Mouse (Mus musculus) adrenal gland, postnatal 36 days (tissue): ENCODE measurements around the gene Hhatl. TPM values are rescaled to one million over a fixed set of nuclear protein-coding genes. Genes with fewer than 3 reads are reported as not detected.

Source experiments
- DNase-seq, 2 experiments: peaks; one replicate each; pipeline ENCODE4 v3.0.0; 2021; ENCODE audit warnings: mixed read lengths in 1 of 2
- total RNA-seq, 2 experiments: library from RNA; stranded (reverse); gene quantifications; 2 replicates each; pipeline ENCODE4 v1.2.3; 2021

The Hhatl gene
- total RNA-seq, 2 experiments from 2014 or later = not detected

DNA sequence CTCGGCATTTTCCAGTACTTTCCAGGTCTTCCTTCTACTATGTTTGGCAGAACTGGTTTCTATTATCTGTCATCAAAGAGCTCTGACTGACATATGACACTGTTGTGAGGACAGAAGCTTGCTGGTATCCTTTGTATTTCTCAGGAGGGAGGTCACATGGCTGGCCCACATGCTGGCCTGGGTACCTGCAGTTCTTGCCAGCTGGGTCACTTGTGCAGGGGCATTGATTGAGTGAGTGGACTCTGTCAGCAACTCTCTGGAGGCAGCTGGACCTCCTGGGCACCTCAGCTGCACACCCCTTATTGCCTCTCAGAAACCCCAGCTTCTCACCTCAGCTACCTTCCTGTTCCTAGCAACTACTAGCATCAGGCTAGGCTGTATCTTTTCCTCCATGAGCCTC is 15.2 kb upstream of the Hhatl start:
- DNase-seq = no peak

DNA sequence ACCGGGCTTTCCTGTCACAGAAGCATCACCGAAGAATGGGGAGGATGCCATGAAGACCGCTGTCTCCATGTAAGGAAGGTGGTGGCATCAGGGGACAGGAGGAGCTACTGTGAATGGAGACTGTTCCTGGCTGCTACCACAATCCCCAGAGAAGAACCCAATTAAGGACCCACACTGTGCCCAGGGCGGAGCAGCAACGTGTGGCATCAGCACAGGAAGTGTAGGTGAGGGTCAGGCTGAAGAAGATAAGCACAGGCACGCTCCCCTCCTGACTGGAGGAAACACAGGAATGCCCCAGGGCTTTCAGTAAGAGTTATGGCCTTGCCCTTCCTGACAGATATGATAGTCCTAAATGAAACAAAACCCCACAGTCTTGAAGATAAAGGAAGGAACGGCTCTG is 10.4 kb upstream of the Hhatl start:
- DNase-seq = no peak

DNA sequence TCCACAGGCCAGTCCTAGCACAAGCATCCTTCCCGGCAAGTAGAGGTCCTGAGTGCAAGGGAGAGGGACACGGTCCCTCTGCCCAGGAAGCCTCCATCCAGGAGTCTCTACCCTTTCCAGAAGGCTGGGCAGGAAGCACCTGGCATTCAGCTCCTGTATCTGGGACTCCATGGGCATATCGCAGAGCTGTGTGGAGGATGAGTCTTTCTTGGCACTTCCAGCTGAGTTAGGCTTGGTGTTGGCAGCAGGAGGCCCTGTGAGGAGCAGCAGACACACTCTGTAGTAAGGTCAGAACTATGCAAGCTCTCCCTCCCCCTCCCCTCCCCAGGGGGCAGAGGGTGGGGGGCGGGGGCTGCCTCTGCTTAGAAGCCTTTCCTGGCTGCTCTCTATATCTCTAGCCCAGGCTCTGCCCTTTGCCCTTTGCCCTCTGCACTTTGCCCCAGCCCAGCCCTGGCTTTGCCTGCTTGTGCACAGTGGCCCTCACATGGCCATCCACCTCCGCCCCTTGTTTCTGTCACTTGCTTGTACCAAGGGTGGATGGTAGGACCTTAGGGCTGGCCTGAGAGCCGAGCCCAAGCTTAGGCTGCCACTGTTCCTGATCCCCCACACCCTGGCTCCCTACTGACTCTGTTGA is 6.7 kb upstream of the Hhatl start:
- no peak for DNase-seq

DNA sequence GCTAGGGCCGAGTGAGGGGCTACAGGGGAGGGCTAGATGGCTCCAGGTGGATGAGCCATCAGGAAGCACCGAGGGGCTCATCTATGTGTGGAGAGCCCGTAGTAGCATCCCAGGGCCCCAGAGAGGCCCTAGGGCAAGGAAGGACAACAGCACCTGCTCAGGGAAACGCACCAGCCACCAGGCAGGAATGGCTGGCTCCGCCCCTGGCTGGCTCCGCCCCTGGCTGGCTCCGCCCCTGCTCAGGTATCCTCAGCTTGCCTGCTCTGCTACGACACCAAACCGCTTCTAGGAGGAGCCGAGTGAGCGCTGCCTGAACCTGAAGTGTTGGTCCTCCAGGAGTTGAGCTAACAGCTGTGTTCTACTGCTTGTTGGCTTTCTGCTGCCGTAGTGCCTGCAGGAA is 5.4 kb upstream of the Hhatl start:
- no peak for DNase-seq

DNA sequence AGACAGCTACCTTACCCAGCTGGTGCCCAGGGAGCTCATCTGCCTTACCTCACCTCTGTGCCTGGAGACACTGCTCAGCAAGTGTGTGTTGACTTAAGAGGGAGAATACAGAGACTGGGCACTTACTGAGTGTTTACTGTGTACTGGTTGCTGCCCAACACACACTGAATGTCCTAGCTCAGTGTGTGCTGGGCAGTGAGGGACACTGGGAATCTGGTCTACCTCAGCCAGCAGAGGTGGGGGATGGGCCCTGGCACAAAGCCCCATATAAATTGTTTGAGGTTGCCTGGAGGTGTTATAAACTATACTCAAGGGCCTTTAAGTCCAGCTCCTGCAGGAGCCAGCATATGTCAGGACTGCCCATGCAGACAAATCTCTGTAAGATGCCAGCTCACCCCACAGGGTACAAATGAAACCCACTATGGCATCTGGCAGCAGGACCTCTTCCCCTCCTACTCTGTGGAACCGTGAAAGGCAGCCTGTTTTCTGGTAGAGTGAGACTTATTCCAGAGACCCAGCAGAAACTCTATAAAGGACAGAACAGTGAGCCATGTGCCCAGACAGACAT is 2.7 kb upstream of the Hhatl start:
- DNase-seq = no peak

DNA sequence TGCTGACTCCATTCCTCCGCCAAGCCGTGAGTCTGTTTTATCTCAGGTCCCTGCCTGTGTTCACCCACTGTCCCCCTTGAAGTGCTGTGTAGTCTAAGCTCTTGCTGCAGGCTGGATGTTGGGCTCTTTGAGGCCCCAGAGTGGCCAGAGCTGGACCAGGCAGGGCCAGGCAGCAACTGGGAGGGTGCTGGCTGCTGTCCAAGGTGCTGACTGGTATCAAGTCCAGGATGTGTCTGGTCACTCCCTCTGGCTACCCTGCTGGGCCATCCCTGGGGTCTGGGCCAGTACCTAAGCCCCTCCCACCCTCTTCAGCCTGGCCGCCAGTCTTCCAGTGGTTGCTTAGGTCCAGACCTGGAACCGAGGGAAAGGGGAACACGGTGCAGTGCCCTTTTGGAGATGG is 1.1 kb downstream of the Hhatl start:
- peak; percentile 80 to 85 for DNase-seq

DNA sequence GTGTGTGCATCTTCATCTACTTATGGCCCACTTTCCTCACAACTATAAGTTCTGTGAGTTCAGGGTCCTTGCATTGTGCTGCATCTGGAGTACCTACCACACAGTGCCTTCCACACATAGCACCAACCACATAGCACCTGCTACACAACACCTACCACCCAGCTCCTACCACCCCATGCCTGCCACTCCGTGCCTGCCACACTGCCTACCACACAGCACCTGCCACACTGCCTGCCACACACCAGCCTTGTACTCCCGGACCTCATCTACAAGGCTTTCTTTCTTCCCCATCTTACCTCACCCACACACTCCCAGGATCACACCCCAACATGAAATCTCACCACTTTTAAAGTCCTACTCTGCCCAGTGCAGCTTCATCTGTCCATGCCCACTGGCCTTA is 5.9 kb downstream of the Hhatl start:
- DNase-seq = no peak

DNA sequence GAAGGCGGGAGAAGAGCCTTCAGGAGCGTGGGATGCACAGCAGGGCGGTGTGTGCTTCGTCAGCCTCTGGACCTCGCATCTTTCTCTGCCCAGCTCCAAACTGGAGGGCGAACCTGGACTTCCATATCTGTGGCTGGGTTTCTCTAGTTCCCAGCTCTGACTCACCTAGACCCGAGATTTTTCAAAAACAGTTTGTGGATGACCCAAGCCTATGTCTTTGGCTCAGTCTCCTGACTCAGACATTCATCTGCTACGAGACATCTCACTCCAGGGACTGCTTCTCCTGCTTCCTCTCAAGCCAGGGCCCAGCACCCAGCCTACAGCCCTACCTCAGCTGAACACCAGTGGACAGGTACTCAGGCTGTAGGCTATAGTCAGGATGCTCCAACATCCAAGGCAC is 7.0 kb downstream of the Hhatl start:
- no peak for DNase-seq

DNA sequence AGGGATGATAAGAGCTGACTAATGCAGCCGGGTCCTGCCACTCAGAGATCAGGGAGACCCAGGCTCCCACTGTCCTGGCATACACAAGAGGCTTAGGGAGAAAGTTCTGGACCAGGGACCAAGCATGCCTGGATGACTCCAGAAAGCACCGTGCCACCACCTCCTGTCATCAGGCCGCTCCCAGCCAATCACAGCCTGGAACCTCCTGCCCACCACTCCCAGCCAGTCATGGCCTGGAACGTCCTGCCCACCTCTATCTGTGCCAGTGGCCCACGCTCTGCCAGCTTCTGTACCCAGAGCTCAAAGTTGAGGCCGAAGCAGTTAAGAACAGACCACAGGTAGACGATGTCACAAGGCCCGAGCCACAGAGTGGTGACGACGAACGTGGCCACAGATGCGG is 7.5 kb downstream of the Hhatl start:
- no peak for DNase-seq

DNA sequence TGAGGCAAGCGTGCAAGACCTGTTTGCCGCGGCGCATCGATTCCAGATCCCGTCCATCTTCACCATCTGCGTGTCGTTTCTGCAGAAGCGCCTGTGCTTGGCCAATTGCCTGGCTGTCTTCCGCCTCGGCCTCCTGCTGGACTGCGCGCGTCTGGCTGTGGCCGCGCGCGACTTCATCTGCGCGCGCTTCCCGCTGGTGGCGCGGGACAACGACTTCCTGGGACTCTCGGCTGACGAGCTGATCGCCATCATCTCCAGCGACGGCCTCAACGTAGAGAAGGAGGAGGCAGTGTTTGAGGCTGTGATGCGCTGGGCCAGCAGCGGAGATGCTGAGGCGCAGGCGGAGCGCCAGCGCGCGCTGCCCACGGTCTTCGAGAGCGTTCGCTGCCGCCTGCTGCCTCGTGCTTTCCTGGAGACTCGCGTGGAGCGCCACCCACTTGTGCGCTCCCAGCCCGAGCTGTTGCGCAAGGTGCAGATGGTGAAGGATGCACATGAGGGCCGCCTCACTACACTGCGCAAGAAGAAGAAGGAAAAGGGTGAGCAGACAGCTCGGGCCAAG is 14.2 kb downstream of the Hhatl start:
- peak; percentile 37 to 61 for DNase-seq

DNA sequence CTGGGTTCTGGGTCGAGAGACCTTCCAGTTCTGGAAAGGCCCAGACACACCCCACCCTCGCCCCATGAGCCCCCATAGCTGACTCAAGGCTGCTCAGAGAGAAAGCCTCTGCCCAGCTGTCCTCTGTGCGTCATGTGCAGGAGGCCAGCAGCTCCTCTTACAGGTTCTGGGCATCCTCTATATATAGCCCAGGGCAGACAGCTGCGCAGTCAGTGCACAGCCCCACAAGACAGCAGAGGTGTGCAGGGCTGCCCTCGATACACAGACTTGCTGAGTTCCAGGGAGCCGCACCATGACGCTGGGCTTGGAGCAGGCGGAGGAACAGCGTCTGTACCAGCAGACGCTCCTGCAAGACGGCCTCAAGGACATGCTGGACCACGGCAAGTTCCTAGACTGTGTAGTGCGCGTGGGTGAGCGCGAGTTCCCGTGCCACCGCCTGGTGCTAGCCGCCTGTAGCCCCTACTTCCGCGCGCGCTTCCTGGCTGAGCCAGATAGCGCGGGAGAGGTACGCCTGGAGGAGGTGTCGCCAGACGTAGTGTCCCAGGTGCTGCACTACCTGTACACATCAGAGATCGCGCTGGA is 14.7 kb downstream of the Hhatl start, which contains the start of gene Klhl40:
Klhl40 (plus strand) TSS at position 124 of the 582 bp plus-strand sequence.
- DNase-seq = no peak

DNA sequence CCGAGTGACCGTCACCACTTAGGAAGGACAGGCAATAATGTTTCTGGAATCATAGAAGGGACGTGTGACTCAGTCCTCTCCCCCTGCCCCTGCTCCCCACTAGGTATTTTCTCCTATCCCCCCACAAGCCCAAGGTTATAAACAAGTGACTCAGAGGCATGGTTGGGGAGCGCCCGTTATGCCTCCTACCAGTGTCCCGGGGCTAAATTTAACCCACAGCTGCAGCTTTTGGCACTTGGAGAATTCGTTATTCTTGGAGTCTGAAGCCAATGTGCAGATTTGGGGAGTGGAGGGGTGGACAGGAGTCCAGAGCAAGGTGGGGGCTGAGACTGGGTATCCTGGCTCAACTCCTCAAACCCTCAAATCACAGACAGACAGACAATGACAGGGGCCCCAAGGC is 15.8 kb downstream of the Hhatl start:
- peak; percentile 34 to 49 for DNase-seq

DNA sequence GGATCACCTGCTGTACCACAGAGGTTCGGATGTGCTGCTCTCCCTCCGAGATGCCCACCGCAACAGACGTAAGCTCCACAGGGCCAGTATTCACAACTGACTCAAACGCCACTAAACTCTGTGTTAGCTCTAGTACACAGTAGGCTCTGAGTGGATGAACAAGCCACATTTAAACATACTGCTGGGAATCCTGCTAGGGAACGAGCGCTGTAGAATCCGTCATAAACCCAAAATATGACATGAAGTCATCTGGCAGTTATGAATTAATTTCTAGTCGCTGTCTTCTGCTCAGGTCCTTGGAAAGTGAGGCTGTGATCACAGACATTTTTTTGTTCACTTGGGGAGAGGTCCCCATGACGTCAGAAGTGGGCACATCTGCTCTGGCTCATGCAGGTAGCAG is 16.4 kb downstream of the Hhatl start:
- DNase-seq = no peak

DNA sequence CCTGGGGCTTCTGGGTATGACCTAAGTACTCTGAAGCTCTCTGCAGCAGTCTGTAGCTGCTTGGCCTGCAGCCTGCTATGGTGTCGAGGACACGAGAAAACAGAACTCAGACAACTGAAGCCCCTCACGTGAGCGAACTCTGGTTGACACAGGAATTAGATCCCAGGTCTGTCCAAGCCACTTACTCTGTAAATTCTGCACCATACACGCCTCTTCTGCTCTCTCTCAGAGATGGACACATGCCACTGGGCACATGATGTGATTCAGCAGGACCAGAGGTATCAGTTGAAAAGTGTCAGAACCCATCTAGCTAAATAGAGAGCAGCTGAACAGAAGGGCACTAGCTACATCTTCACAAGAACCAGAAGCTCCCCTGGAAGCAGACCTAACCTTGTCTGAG is 19.9 kb downstream of the Hhatl start:
- DNase-seq = no peak

DNA sequence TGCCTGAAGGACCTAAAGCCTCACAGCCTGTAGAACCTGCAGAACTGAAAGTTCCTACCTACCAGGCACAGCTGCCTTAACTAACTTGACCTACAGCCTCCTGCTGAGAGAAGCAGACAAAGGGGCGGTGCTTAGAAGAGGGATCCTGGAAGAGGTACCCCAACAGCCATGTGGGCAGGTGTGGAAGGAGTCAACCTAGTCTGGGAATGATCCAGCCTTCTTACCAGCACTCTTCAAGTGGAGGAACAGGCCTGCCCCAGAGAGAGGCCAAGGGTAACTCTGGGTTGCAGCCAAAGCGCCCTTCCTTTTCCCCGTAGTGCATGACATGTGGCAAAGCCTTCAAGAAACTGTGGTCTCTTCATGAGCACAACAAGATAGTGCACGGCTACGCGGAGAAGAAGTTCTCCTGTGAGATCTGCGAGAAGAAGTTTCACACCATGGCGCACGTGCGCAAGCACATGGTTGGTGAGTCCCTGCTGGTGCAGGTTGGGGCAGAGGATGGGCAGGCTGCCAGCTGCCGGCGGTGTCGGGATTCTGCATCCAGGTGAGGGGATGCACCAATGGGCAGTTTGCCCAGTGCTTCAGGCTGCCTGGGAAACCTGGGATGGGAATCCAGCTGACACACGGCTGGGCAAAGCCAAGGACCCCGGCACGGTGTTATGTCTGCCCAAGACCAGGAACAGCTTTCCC is 27.0 kb downstream of the Hhatl start:
- no peak for DNase-seq

DNA sequence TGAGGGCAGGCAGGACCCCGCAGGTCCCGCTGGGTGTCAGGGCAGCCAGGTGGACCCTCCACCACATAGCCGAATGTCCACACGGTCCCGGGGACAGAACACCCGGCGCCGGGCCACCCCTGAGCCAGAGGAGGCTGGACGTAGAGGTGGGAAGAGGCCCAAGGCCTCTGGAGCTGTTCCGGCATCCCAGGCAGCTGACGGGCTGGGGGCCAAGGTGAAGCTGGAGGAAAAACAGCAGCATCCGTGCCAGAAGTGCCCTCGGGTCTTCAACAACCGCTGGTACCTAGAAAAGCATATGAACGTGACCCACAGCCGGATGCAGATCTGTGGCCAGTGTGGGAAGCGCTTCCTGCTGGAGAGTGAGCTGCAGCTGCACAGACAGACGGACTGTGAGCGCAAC is 28.6 kb downstream of the Hhatl start:
- DNase-seq = peak; percentile 49 to 55

DNA sequence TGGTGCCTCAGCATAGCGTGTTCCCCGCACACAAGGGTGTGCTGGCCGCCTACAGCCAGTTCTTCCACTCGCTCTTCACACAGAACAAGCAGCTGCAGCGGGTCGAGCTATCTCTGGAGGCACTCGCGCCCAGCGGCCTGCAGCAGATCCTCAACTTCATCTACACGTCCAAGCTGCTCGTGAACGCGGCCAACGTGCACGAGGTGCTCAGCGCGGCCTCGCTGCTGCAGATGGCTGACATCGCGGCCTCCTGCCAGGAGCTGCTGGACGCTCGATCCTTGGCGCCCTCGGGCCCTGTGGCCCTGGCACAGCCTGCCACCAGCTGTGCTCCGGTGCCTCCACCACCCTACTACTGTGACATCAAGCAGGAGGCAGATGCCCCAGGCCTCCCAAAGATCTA is 29.5 kb downstream of the Hhatl start:
- no peak for DNase-seq

DNA sequence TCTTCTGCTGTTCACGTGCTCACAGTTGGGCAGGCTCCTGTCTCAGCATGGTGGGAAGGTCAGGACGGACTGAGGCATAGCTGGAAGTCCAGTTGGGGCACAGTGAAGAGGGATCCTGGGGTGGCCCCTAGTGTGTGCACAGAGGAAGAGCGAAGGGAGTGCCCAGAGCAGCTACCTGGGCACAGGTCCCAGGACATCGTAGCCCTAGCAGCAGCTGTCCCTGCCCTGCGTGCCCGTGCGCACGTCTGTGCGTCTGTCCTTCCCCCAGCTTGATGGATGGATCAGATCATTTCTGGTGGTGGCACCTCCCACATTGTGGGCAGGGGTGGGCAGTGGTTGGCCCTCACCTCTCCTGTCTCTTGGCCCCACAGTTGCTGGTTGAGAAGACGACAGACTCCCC is 30.1 kb downstream of the Hhatl start:
- no peak for DNase-seq

DNA sequence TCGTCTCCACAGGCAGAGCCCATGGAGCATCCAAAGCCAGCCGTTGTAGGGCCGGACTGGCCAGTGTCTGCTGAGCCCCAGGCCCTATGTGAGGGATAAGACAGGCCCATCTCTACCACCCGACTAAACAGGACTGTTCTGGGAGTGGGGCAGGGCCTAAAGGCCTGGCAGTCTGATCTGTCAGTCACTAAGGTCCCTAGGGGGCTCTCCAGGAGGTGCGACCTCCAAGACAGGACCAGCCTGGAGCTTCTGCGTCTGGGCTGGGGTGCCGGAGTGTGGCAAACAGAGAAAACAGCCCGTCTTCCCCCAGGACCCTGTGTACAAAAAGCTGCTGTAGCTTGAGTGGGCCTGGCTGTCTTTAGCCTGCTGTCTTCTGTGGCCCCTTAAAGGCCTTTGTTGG is 30.5 kb downstream of the Hhatl start:
- no peak for DNase-seq

DNA sequence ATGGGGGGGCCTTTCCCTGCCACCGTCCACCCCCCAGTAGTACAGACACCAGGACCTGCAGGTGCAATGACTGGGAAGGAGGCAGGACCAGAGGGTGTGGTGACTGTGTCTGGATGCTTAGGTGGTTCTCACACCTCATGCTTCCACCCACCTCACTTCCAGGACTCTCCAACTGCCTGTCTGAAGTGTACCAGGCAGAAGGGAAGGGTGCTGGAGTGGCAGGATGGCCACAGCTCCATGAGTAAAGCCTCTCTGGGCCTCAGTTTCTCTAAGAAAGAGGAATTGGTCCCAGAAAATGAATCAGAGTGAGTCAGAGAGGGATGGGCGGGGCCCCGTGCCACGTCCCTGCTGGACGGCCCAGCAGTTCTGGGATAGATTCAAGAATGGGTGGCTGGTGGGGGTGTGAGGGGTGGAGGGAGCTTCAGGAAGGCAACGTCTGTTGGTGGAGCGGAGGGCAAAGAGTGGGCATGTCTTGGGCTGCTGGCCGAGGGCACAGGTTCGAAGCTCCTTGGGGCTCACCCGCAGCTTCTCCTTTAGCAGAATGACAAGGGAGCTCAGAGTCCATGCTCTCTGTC is 31.1 kb downstream of the Hhatl start:
- DNase-seq = peak; percentile 62 to 77

DNA sequence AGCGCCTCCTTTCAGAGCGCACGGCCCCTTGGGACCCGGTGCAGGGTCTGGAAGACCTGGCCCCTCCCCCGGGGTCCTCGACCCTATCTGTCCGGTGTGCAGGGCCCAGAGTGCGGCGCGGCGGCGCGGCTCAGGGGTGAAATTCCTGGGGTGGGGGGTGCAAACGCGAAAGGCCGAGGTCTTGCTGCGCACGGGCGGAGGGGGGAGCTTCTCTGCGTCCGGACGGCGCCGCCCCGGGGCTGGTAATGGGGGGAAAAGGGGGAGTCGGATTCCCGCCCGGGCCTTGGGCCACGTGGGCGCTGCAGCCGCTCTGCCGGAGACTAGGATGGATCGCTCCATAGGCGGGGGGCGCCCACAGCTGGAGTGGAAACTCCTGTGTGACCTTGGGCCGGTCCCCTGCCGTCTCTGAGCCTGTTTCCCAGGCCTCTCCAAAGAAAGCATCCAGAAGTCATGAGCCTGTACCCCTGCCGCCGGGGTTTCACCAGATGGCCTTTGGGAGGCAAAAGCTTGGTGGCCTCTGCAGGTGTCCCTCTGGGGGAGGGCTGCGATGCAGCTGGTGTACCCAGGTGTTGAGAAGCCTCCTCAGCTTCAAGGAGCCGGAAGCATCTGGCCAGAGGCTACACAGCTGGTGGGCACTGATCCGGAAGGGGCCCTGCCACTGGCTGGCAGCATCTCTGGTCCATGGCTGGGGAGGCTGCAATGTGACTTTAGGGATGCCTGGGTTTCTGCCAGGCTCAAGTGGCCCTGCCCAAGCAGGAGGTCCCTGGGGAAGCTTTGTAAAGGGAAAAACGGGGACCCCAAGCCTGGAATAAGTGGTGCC is 31.8 kb downstream of the Hhatl start:
- peak; percentile 77 to 85 for DNase-seq
